Mouse (Mus musculus): ENCODE data around the gene Dmrtc1c1.
"Not testable (repeated sequence)": the region's sequence is repeated elsewhere in the genome, so short reads cannot be mapped to it uniquely, and the experiment has no call there.

Gene Dmrtc1c1

GRCm38 (mm10) chrX:102802663-102803062 lies at the start of gene Dmrtc1c1:
Gene Dmrtc1c1, plus strand, starts transcription at chrX:102802963.
- in situ Hi-C loops (cut with MseI, MboI): not testable (repeated sequence)

GRCm38 (mm10) chrX:102765878-102766277 lies 36.9 kb upstream of the Dmrtc1c1 start:
- in situ Hi-C loops (cut with MseI, MboI): no loop called here

GRCm38 (mm10) chrX:102812311-102812710 lies 9.5 kb downstream of the Dmrtc1c1 start:
- in situ Hi-C loops (cut with MseI, MboI): no loop called here

GRCm38 (mm10) chrX:102854516-102854915 lies 51.8 kb downstream of the Dmrtc1c1 start, which contains the start of gene Dmrtc1c2:
Gene Dmrtc1c2, minus strand, starts transcription at chrX:102854616.
- in situ Hi-C loops (cut with MseI, MboI): not testable (repeated sequence)

Data from mouse trophoblast stem cell (cell line).